Mouse (Mus musculus): ENCODE data around the gene Brpf1. TPM values are rescaled to one million over a fixed set of nuclear protein-coding genes. Genes with fewer than 3 reads are reported as not detected.

Gene Brpf1
- polyA plus RNA-seq, 1 experiment from 2014 or later, result 26.4 TPM

DNA sequence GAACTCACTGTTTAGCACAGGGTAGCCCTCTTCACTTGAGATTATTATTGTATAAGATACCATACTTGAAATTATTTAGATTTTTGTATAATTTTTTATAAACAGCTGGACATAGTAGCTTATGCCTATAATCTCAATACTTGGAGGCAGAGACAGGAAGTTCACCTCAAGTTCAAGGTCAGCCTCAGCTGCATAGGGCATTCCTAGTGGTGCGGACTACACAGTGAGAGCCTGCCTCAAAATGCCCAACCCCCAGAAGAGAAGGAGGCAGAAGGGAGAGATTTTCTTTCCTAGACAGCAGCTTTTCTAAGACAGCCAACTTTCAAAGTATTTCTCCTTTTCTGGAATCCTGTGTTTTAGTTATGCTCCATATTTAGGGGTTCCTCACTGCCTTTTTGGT is 44.2 kb downstream of the Brpf1 start:
- H3K27me3 ChIP-seq (ENCODE audit: control insufficient read depth, insufficient read depth, low read length), result no peaks in the 10 kb centered on the region
- H3K4me3 ChIP-seq (ENCODE audit: low read depth, low read length), result no peak overlapping the region
- DNase-seq (ENCODE audit: low spot score) (no peak), ATAC-seq (ENCODE audit: insufficient number of reproducible peaks, low FRiP score, low TSS enrichment, low read depth) (no peak)
- no peaks in the 10 kb centered on the region for H3K4me1 ChIP-seq (ENCODE audit: control insufficient read depth, insufficient read depth, low read length)
- H3K9me3 ChIP-seq (ENCODE audit: control insufficient read depth, low read length), result no peaks in the 10 kb centered on the region
- H3K27ac ChIP-seq (replicated peaks; ENCODE audit: low read depth, low read length), result no peak overlapping the region
- WGBS, result 100% methylated on average over 1 of the region's 1 CpGs
- no peaks in the 10 kb centered on the region for H3K36me3 ChIP-seq (ENCODE audit: control insufficient read depth, insufficient read depth, low read length)
- no peak overlapping the region for H3K9ac ChIP-seq (ENCODE audit: low read length)
- H3K4me2 ChIP-seq (ENCODE audit: low read depth, severe bottlenecking), result no peak overlapping the region

DNA sequence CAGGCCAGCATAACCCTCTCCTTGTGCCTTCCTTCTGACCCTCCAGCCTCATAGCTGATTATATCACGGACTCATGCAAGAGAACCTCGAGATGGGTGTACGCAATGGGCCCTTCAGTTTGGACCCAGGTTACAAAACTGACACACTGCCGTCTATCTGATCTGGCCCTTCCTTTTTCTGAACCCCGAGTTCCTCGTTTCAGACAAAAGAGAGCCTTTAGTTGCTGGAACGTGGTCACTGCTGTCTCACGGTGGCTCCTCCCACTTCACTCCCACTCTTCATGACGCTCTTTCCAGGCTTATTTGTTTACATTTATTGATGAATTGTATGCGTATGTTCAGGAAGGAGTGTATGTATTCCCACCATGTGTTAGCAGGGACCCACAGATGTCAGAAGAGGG is 44.7 kb downstream of the Brpf1 start:
- no peak overlapping the region for H3K4me3 ChIP-seq (ENCODE audit: low read depth, low read length)
- no peak overlapping the region for H3K27ac ChIP-seq (replicated peaks; ENCODE audit: low read depth, low read length)
- H3K4me2 ChIP-seq (ENCODE audit: low read depth, severe bottlenecking), result no peak overlapping the region
- no peaks in the 10 kb centered on the region for H3K27me3 ChIP-seq (ENCODE audit: control insufficient read depth, insufficient read depth, low read length)
- H3K36me3 ChIP-seq (ENCODE audit: control insufficient read depth, insufficient read depth, low read length), result no peaks in the 10 kb centered on the region
- no peak overlapping the region for H3K9ac ChIP-seq (ENCODE audit: low read length)
- ATAC-seq (ENCODE audit: insufficient number of reproducible peaks, low FRiP score, low TSS enrichment, low read depth) (no peak), DNase-seq (ENCODE audit: low spot score) (no peak)
- no peaks in the 10 kb centered on the region for H3K9me3 ChIP-seq (ENCODE audit: control insufficient read depth, low read length)
- WGBS, result 68% methylated on average over 10 of the region's 10 CpGs
- no peaks in the 10 kb centered on the region for H3K4me1 ChIP-seq (ENCODE audit: control insufficient read depth, insufficient read depth, low read length)

DNA sequence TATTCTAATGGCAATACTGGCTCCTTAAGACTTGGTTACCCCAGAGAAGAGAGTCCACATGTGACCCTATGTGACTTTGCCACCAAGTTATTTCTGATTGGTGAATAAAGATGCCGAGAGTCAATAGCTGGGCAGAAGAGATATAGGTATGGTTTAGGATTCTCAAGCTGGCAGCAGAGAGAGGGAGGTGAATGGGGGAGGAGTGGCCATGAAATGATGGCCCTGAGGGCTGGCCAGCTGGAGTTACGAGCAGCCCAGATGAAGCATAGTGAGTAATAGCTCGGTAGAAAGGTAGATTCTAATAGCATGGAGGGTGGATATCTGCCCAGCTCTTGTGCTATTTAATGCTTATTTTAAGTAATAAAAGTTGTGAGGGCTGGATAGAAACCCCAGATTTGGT is 45.9 kb downstream of the Brpf1 start:
- no peak overlapping the region for H3K9ac ChIP-seq (ENCODE audit: low read length)
- no peaks in the 10 kb centered on the region for H3K9me3 ChIP-seq (ENCODE audit: control insufficient read depth, low read length)
- H3K36me3 ChIP-seq (ENCODE audit: control insufficient read depth, insufficient read depth, low read length), result no peaks in the 10 kb centered on the region
- no peaks in the 10 kb centered on the region for H3K4me1 ChIP-seq (ENCODE audit: control insufficient read depth, insufficient read depth, low read length)
- no peak for ATAC-seq (ENCODE audit: insufficient number of reproducible peaks, low FRiP score, low TSS enrichment, low read depth)
- no peaks in the 10 kb centered on the region for H3K27me3 ChIP-seq (ENCODE audit: control insufficient read depth, insufficient read depth, low read length)
- H3K27ac ChIP-seq (replicated peaks; ENCODE audit: low read depth, low read length), result no peak overlapping the region
- 63% methylated on average over 3 of the region's 3 CpGs for WGBS
- H3K4me2 ChIP-seq (ENCODE audit: low read depth, severe bottlenecking), result no peak overlapping the region
- DNase-seq (ENCODE audit: low spot score), result no peak
- no peak overlapping the region for H3K4me3 ChIP-seq (ENCODE audit: low read depth, low read length)

DNA sequence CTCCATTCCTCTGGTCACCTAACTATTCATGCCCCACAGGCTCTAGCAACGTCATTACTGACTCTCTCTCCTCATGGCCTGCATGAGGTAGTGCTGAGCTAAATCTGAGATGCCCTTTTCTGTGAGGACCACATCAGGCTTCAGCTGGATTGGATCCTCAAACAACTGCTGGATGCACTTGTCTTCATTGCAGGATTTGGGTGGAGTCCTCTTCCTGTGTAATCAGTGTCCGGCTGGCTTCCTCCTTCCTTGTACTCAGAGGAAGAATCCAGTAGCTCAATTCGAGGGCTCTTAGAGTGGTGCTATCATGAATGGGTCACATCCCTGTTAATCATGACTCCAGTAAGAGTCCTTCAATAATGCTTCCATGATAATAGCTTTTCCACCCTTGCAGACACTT is 46.8 kb downstream of the Brpf1 start:
- no peak for ATAC-seq (ENCODE audit: insufficient number of reproducible peaks, low FRiP score, low TSS enrichment, low read depth)
- Histone ChIP-seq H3K4me2 (ENCODE audit: low read depth, severe bottlenecking) (no peak overlapping the region), H3K9me3 (ENCODE audit: control insufficient read depth, low read length) (no peaks in the 10 kb centered on the region), H3K36me3 (ENCODE audit: control insufficient read depth, insufficient read depth, low read length) (no peaks in the 10 kb centered on the region), H3K27ac (replicated peaks; ENCODE audit: low read depth, low read length) (no peak overlapping the region), H3K4me1 (ENCODE audit: control insufficient read depth, insufficient read depth, low read length) (no peaks in the 10 kb centered on the region), H3K9ac (ENCODE audit: low read length) (no peak overlapping the region), H3K4me3 (ENCODE audit: low read depth, low read length) (no peak overlapping the region), H3K27me3 (ENCODE audit: control insufficient read depth, insufficient read depth, low read length) (no peaks in the 10 kb centered on the region)
- DNase-seq (ENCODE audit: low spot score), result no peak
- WGBS, result 84% methylated on average over 3 of the region's 3 CpGs

DNA sequence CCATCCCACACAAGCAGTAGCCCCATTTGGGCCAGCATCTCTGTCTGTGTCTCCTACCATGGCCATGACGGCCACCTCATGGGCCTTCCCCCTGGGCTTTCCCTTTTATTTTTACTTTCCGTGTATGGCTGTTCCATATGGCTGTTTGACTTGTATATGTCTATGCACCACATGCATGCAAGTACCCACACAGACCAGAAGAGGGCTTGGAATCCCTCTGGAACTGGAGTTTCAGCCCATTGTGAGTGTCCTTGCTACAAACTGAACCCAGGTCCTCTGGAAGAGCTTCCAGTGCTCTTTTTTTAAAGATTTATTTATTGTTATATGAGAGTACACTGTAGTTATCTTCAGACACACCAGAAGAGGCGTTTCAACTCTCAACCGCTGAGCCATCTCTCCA is 54.5 kb downstream of the Brpf1 start:
- Histone ChIP-seq H3K27me3 (ENCODE audit: control insufficient read depth, insufficient read depth, low read length) (no peaks in the 10 kb centered on the region), H3K9me3 (ENCODE audit: control insufficient read depth, low read length) (no peaks in the 10 kb centered on the region), H3K27ac (replicated peaks; ENCODE audit: low read depth, low read length) (no peak overlapping the region), H3K4me3 (ENCODE audit: low read depth, low read length) (no peak overlapping the region), H3K9ac (ENCODE audit: low read length) (no peak overlapping the region), H3K36me3 (ENCODE audit: control insufficient read depth, insufficient read depth, low read length) (no peaks in the 10 kb centered on the region), H3K4me1 (ENCODE audit: control insufficient read depth, insufficient read depth, low read length) (no peaks in the 10 kb centered on the region), H3K4me2 (ENCODE audit: low read depth, severe bottlenecking) (no peak overlapping the region)
- ATAC-seq (ENCODE audit: insufficient number of reproducible peaks, low FRiP score, low TSS enrichment, low read depth), result no peak
- DNase-seq (ENCODE audit: low spot score), result no peak
- WGBS, result 76% methylated on average over 4 of the region's 4 CpGs

DNA sequence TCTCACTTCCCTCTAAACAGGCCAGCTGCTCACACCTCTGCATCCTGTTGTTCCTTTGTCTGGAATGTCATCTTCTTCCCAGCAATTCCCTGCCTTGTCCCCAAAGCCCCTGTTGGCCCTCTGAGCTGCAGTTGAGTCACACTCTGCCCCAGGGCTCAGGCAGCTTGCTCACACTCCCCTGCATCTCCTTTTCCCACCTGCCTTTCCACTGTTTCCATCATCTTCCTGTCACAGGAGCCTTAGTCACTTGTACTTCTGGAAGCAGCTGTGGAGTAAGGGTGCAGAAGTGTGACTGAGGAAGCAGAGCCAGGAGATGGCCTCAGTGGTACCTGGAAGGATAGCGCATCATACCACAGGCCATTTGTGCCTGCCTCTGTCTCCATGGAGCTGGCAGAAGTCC is 55.3 kb downstream of the Brpf1 start:
- Histone ChIP-seq H3K27me3 (ENCODE audit: control insufficient read depth, insufficient read depth, low read length) (no peaks in the 10 kb centered on the region), H3K27ac (replicated peaks; ENCODE audit: low read depth, low read length) (no peak overlapping the region), H3K4me1 (ENCODE audit: control insufficient read depth, insufficient read depth, low read length) (no peaks in the 10 kb centered on the region), H3K4me3 (ENCODE audit: low read depth, low read length) (no peak overlapping the region), H3K36me3 (ENCODE audit: control insufficient read depth, insufficient read depth, low read length) (no peaks in the 10 kb centered on the region), H3K9me3 (ENCODE audit: control insufficient read depth, low read length) (no peaks in the 10 kb centered on the region), H3K9ac (ENCODE audit: low read length) (no peak overlapping the region), H3K4me2 (ENCODE audit: low read depth, severe bottlenecking) (no peak overlapping the region)
- 90% methylated on average over 1 of the region's 1 CpGs for WGBS
- ATAC-seq (ENCODE audit: insufficient number of reproducible peaks, low FRiP score, low TSS enrichment, low read depth) (no peak), DNase-seq (ENCODE audit: low spot score) (no peak)

DNA sequence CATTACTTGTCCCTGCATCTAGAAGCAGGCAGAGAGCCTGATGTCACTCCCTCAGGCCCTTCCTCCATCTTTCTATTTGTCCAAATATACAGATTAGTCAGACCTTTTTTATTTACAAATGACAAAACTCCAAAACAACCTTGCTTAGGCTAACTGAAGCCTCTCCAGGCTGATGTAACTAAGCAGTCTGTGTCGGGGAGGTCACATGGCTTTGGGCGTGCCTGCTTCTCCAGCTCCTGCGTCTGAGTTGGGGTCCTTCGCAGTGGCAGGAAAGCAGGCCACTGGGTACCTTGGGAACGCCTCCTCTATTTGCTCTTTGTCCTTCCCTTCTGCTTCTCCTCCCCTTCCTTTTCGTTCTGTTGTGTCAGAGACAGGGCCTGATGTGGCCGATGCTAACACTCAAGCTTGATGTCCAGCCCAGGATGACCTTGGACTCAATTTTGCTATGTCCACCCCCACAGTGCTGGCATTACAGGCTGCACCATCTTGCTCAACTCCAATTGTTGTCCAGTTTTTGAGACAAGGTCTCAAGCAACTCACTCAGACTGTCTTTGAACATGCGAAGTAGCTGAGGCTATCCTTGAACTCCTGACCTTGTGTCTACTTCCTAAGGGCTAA is 57.7 kb downstream of the Brpf1 start:
- Histone ChIP-seq H3K27me3 (ENCODE audit: control insufficient read depth, insufficient read depth, low read length) (no peaks in the 10 kb centered on the region), H3K4me1 (ENCODE audit: control insufficient read depth, insufficient read depth, low read length) (no peaks in the 10 kb centered on the region), H3K4me3 (ENCODE audit: low read depth, low read length) (no peak overlapping the region), H3K9ac (ENCODE audit: low read length) (no peak overlapping the region), H3K4me2 (ENCODE audit: low read depth, severe bottlenecking) (no peak overlapping the region), H3K9me3 (ENCODE audit: control insufficient read depth, low read length) (no peaks in the 10 kb centered on the region), H3K27ac (replicated peaks; ENCODE audit: low read depth, low read length) (no peak overlapping the region), H3K36me3 (ENCODE audit: control insufficient read depth, insufficient read depth, low read length) (peaks cover 2% of the 10 kb centered on the region; the same call in 1 of the 2 replicates)
- DNase-seq (ENCODE audit: low spot score) (no peak), ATAC-seq (ENCODE audit: insufficient number of reproducible peaks, low FRiP score, low TSS enrichment, low read depth) (no peak)
- 78% methylated on average over 8 of the region's 8 CpGs for WGBS

DNA sequence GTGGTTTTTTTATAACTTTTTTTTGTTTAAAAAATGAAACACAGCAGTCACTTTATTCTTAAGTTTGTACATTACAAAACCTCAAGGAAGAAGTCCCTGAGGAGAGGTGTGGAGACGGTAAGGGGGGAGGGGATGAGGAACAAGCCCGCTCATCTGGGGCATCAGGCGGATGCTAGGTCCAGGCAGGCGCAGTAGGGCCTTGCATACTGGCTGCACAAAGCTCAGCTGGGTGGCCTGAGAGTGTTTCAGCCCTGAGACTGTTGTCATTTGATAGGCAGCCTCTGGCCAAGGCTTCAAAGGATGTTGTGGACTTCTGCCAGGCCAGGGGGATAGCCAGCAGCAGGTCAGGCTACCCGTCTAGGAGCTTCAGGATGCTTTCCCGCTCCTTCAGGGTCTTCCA is 59.7 kb downstream of the Brpf1 start:
- Histone ChIP-seq H3K9me3 (ENCODE audit: control insufficient read depth, low read length) (no peaks in the 10 kb centered on the region), H3K36me3 (ENCODE audit: control insufficient read depth, insufficient read depth, low read length) (peaks cover 6% of the 10 kb centered on the region), H3K27me3 (ENCODE audit: control insufficient read depth, insufficient read depth, low read length) (no peaks in the 10 kb centered on the region), H3K9ac (ENCODE audit: low read length) (no peak overlapping the region), H3K4me1 (ENCODE audit: control insufficient read depth, insufficient read depth, low read length) (no peaks in the 10 kb centered on the region), H3K27ac (replicated peaks; ENCODE audit: low read depth, low read length) (no peak overlapping the region), H3K4me2 (ENCODE audit: low read depth, severe bottlenecking) (no peak overlapping the region), H3K4me3 (ENCODE audit: low read depth, low read length) (no peak overlapping the region)
- 90% methylated on average over 6 of the region's 6 CpGs for WGBS
- ATAC-seq (ENCODE audit: insufficient number of reproducible peaks, low FRiP score, low TSS enrichment, low read depth) (no peak), DNase-seq (ENCODE audit: low spot score) (no peak)

DNA sequence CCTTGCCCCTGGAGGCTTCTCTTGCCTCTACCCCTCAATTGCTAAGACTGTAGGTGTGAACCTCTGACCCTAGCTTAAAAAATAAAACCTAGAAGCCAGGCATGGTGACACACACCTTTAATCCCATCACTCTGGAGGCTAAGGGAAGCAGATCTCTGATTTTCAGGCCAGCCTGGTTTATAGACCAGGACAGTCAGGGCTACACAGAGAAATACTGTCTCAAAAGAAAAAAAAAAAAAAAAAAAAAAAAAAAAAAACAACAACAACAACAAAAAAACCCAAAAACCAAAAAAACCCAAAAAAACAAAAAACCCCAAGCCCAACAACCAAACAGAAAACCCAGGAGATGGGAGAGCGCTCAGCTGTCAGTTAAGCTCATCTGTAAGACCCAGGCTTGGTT is 60.6 kb downstream of the Brpf1 start:
- H3K36me3 ChIP-seq (ENCODE audit: control insufficient read depth, insufficient read depth, low read length), result peaks cover 9% of the 10 kb centered on the region

More for the DNA sequence above, 60.6 kb downstream of the Brpf1 start:
- no peak overlapping the region for H3K4me2 ChIP-seq (ENCODE audit: low read depth, severe bottlenecking)
- 90% methylated on average over 1 of the region's 1 CpGs for WGBS
- H3K27ac ChIP-seq (replicated peaks; ENCODE audit: low read depth, low read length), result no peak overlapping the region
- no peaks in the 10 kb centered on the region for H3K27me3 ChIP-seq (ENCODE audit: control insufficient read depth, insufficient read depth, low read length)
- ATAC-seq (ENCODE audit: insufficient number of reproducible peaks, low FRiP score, low TSS enrichment, low read depth) (no peak), DNase-seq (ENCODE audit: low spot score) (no peak)
- no peak overlapping the region for H3K4me3 ChIP-seq (ENCODE audit: low read depth, low read length)
- H3K9me3 ChIP-seq (ENCODE audit: control insufficient read depth, low read length), result no peaks in the 10 kb centered on the region
- H3K9ac ChIP-seq (ENCODE audit: low read length), result no peak overlapping the region
- no peaks in the 10 kb centered on the region for H3K4me1 ChIP-seq (ENCODE audit: control insufficient read depth, insufficient read depth, low read length)

All from limb, embryonic 11.5 days (tissue).